Mouse (Mus musculus) midbrain, embryonic 10.5 days (tissue): Measurements from ENCODE around the gene Gata5. TPM values are rescaled to one million over a fixed set of nuclear protein-coding genes. Genes with fewer than 3 reads are reported as not detected.

Source experiments
- DNase-seq: peaks from one replicate; pipeline ENCODE4 v3.0.0-alpha.2; 2017; ENCODE audit warnings: low spot score
- H3K27ac ChIP-seq: fragments of 300-500 bp; sonication (generic); replicated peaks from 2 replicates; pipeline ENCODE4 v1.5.1; 2016; ENCODE audit warnings: mild to moderate bottlenecking
- H3K27me3 ChIP-seq: fragments of 300-500 bp; sonication (generic); 2 replicates; pipeline ENCODE4 v1.6.1; 2016; ENCODE audit warnings: low read depth, mild to moderate bottlenecking; ENCODE audit not compliant: poor library complexity, severe bottlenecking
- H3K36me3 ChIP-seq: fragments of 300-500 bp; sonication (generic); 2 replicates; pipeline ENCODE4 v1.6.1; 2016; ENCODE audit warnings: mild to moderate bottlenecking, moderate library complexity
- H3K4me1 ChIP-seq: fragments of 300-500 bp; sonication (generic); 2 replicates; pipeline ENCODE4 v1.6.1; 2016
- H3K4me3 ChIP-seq: fragments of 300-500 bp; sonication (generic); 2 replicates; pipeline ENCODE4 v1.5.1; 2016; ENCODE audit warnings: mild to moderate bottlenecking, moderate library complexity
- H3K9me3 ChIP-seq: fragments of 300-500 bp; sonication (generic); replicated peaks from 2 replicates; pipeline ENCODE4 v1.6.1; 2016; ENCODE audit warnings: mild to moderate bottlenecking
- WGBS: fragments of 180-500 bp; shearing (Covaris S2); methylation state at CpG from one replicate; pipeline ENCODE4 v1.1.7; 2016; 5-methylcytosine and 5-hydroxymethylcytosine counted together
- polyA plus RNA-seq: library from polyadenylated mRNA; unstranded; fragments of >200 nt; fragmentation: Nextera tagmentation; extraction: Ambion mirVana; gene quantifications from 2 replicates; pipeline ENCODE4 v1.2.1, GENCODE M21; 2016

Gata5 gene
- polyA plus RNA-seq, 1 experiment from 2014 or later = 0.04 TPM

- 80% methylated on average over 8 of the region's 8 CpGs for WGBS
- Histone ChIP-seq H3K36me3 (no peaks in the 10 kb centered on the region), H3K27ac (no peak overlapping the region), H3K4me1 (peaks cover 20% of the 10 kb centered on the region), H3K27me3 (peaks cover 19% of the 10 kb centered on the region), H3K4me3 (no peak overlapping the region), H3K9me3 (no peaks in the 10 kb centered on the region)
- DNase-seq = no peak
Measured at GRCm38 (mm10) chr2:180277773-180278320, 56.7 kb downstream of the Gata5 start.

- Histone ChIP-seq H3K36me3 (no peaks in the 10 kb centered on the region), H3K27ac (no peak overlapping the region), H3K27me3 (peaks cover 19% of the 10 kb centered on the region), H3K4me3 (no peak overlapping the region), H3K4me1 (peaks cover 30% of the 10 kb centered on the region), H3K9me3 (no peaks in the 10 kb centered on the region)
- DNase-seq = no peak
- WGBS = 73% methylated on average over 8 of the region's 8 CpGs
Measured at GRCm38 (mm10) chr2:180276851-180277259, 57.6 kb downstream of the Gata5 start.

GRCm38 (mm10) chr2:180276385-180276784 is 58.1 kb downstream of the Gata5 start:
- no peaks in the 10 kb centered on the region for H3K9me3 ChIP-seq
- WGBS = 66% methylated on average over 4 of the region's 4 CpGs
- H3K4me1 ChIP-seq = peaks cover 34% of the 10 kb centered on the region
- H3K27ac ChIP-seq = no peak overlapping the region
- H3K27me3 ChIP-seq = peaks cover 19% of the 10 kb centered on the region
- H3K36me3 ChIP-seq = peaks cover 2% of the 10 kb centered on the region; the same call in 1 of the 2 replicates
- H3K4me3 ChIP-seq = no peak overlapping the region
- no peak for DNase-seq

GRCm38 (mm10) chr2:180275836-180276235 is 58.7 kb downstream of the Gata5 start:
- Histone ChIP-seq H3K4me1 (peaks cover 40% of the 10 kb centered on the region), H3K36me3 (peaks cover 7% of the 10 kb centered on the region; the same call in 1 of the 2 replicates), H3K27me3 (peaks cover 19% of the 10 kb centered on the region), H3K9me3 (no peaks in the 10 kb centered on the region), H3K4me3 (no peak overlapping the region), H3K27ac (no peak overlapping the region)
- WGBS = under 1% methylated on average over 8 of the region's 8 CpGs
- peak; percentile 88 for DNase-seq

Other genes with a start within 250 kb of the Gata5 start
- 1.2 and 2.7 TPM in 2 replicates for gene Hrh3, start 230.2 kb downstream of the Gata5 start, polyA plus RNA-seq
- gene Osbpl2, start 215.4 kb downstream of the Gata5 start, polyA plus RNA-seq = 30.5 and 43.3 TPM in 2 replicates
- 270 and 277 TPM in 2 replicates for gene Adrm1, start 163.2 kb downstream of the Gata5 start, polyA plus RNA-seq
- 5.3 and 6.4 TPM in 2 replicates for gene Lama5, start 108.8 kb downstream of the Gata5 start, polyA plus RNA-seq
- 409 and 515 TPM in 2 replicates for gene Rps21, start 77.3 kb downstream of the Gata5 start, polyA plus RNA-seq
- gene Cables2, start 61.2 kb downstream of the Gata5 start, polyA plus RNA-seq = 12.1 and 14.0 TPM in 2 replicates
- gene Rbbp8nl, start 44.8 kb downstream of the Gata5 start, polyA plus RNA-seq = 0.11 TPM in 1 of 2 replicates, not detected in the other
- 5.3 and 6.7 TPM in 2 replicates for gene Slco4a1, start 121.5 kb upstream of the Gata5 start, polyA plus RNA-seq
- gene Ntsr1, start 165.3 kb upstream of the Gata5 start, polyA plus RNA-seq = 0.10 and 0.24 TPM in 2 replicates
- gene Mrgbp, start 246.6 kb upstream of the Gata5 start, polyA plus RNA-seq = 39.7 and 41.2 TPM in 2 replicates